Mouse (Mus musculus): ENCODE results near the gene Ltbp1. TPM values are rescaled to one million over a fixed set of nuclear protein-coding genes. Genes with fewer than 3 reads are reported as not detected.

Gene Ltbp1
- total and polyA plus RNA-seq, 3 experiments = 0.01 to 0.04 TPM; not detected in 1

GRCm38 (mm10) chr17:75391429-75392192 is 386.2 kb downstream of the Ltbp1 start:
- no peak overlapping the region for H3K9ac ChIP-seq (ENCODE audit: control insufficient read depth, low read depth, low read length, poor library complexity, severe bottlenecking)
- no peaks in the 10 kb centered on the region for H3K4me1 ChIP-seq (ENCODE audit: control insufficient read depth in 1 of 2, insufficient read depth in 2 of 2, low read length in 2 of 2)
- H3K79me2 ChIP-seq (ENCODE audit: control insufficient read depth, insufficient read depth, low read length, poor library complexity) = no peaks in the 10 kb centered on the region
- TF ChIP-seq ELF1 (IDR thresholded peaks at IDR 0.05; ENCODE audit: low read depth, low read length) = no peak
- H3K4me3 ChIP-seq (ENCODE audit: control insufficient read depth in 1 of 2, insufficient read depth in 1 of 2, low read depth in 2 of 2, low read length in 2 of 2) = no peak overlapping the region
- H3K36me3 ChIP-seq (ENCODE audit: control insufficient read depth in 1 of 2, insufficient read depth in 2 of 2, low read length in 2 of 2) = no peaks in the 10 kb centered on the region
- no peaks in the 10 kb centered on the region for H3K9me3 ChIP-seq (replicated peaks; ENCODE audit: insufficient read depth, low read length)
- H3K27me3 ChIP-seq (ENCODE audit: control insufficient read depth in 1 of 2, insufficient read depth in 2 of 2, low read length in 2 of 2) = no peaks in the 10 kb centered on the region; a peak in 1 of 4 replicates
- no peak overlapping the region for H3K27ac ChIP-seq (ENCODE audit: control insufficient read depth, low read depth, low read length)
- no peak for DNase-seq (ENCODE audit: low read depth, low spot score)

DNA sequence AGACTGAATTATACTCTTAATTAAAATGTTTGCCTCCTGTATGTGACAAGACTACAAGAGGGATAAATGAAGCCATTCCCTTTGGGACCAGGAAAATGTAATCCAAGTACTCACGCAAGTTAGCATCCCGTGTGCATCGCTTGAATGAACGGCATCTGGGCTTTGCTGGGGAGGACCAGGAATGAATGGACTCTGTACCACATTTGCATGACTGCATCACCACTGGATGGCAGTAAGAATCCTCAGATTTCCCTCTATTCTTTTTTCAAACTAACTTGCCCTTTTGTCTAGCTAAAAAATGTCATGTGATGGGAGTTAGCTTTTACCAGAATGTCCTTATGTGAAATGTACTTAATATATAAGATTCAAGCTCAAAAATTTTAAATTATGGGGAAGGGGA is 401.0 kb downstream of the Ltbp1 start:
- no peak for DNase-seq (ENCODE audit: low read depth, low spot score)
- no peak overlapping the region for H3K27ac ChIP-seq (ENCODE audit: control insufficient read depth, low read depth, low read length)
- H3K4me1 ChIP-seq (ENCODE audit: control insufficient read depth in 1 of 2, insufficient read depth in 2 of 2, low read length in 2 of 2) = no peaks in the 10 kb centered on the region
- TF ChIP-seq ZNF384 (IDR thresholded peaks at IDR 0.05; ENCODE audit: low read depth, low read length) (no peak), POLR2AphosphoS5 (IDR thresholded peaks at IDR 0.05; ENCODE audit: borderline replicate concordance, low read depth, low read length) (no peak)
- H3K9me3 ChIP-seq (replicated peaks; ENCODE audit: insufficient read depth, low read length) = no peaks in the 10 kb centered on the region
- H3K79me2 ChIP-seq (ENCODE audit: control insufficient read depth, insufficient read depth, low read length, poor library complexity) = no peaks in the 10 kb centered on the region
- H3K4me3 ChIP-seq (ENCODE audit: control insufficient read depth in 1 of 2, insufficient read depth in 1 of 2, low read depth in 2 of 2, low read length in 2 of 2) = no peak overlapping the region
- H3K27me3 ChIP-seq (ENCODE audit: control insufficient read depth in 1 of 2, insufficient read depth in 2 of 2, low read length in 2 of 2) = no peaks in the 10 kb centered on the region
- H3K36me3 ChIP-seq (ENCODE audit: control insufficient read depth in 1 of 2, insufficient read depth in 2 of 2, low read length in 2 of 2) = no peaks in the 10 kb centered on the region
- no peak overlapping the region for H3K9ac ChIP-seq (ENCODE audit: control insufficient read depth, low read depth, low read length, poor library complexity, severe bottlenecking)

GRCm38 (mm10) chr17:75416861-75417260 is 411.5 kb downstream of the Ltbp1 start:
- no peak overlapping the region for H3K4me3 ChIP-seq (ENCODE audit: control insufficient read depth in 1 of 2, insufficient read depth in 1 of 2, low read depth in 2 of 2, low read length in 2 of 2)
- DNase-seq (ENCODE audit: low read depth, low spot score) = no peak

More at GRCm38 (mm10) chr17:75416861-75417260, 411.5 kb downstream of the Ltbp1 start:
- Histone ChIP-seq H3K27ac (ENCODE audit: control insufficient read depth, low read depth, low read length) (no peak overlapping the region), H3K9ac (ENCODE audit: control insufficient read depth, low read depth, low read length, poor library complexity, severe bottlenecking) (no peak overlapping the region), H3K27me3 (ENCODE audit: control insufficient read depth in 1 of 2, insufficient read depth in 2 of 2, low read length in 2 of 2) (no peaks in the 10 kb centered on the region; a peak in 1 of 4 replicates), H3K36me3 (ENCODE audit: control insufficient read depth in 1 of 2, insufficient read depth in 2 of 2, low read length in 2 of 2) (no peaks in the 10 kb centered on the region), H3K9me3 (replicated peaks; ENCODE audit: insufficient read depth, low read length) (no peaks in the 10 kb centered on the region), H3K79me2 (ENCODE audit: control insufficient read depth, insufficient read depth, low read length, poor library complexity) (no peaks in the 10 kb centered on the region), H3K4me1 (ENCODE audit: control insufficient read depth in 1 of 2, insufficient read depth in 2 of 2, low read length in 2 of 2) (no peaks in the 10 kb centered on the region)
- no peak for TF ChIP-seq MYC (IDR thresholded peaks at IDR 0.05; ENCODE audit: low read depth, low read length)
- no peak for TF ChIP-seq ZMIZ1 (IDR thresholded peaks at IDR 0.05; ENCODE audit: low read depth, low read length)
- no peak for TF ChIP-seq CHD1 (IDR thresholded peaks at IDR 0.05; ENCODE audit: low read depth, low read length)
- no peak for TF ChIP-seq ZC3H11A (IDR thresholded peaks at IDR 0.05; ENCODE audit: low read depth, low read length)
- no peak for TF ChIP-seq ETS1 (IDR thresholded peaks at IDR 0.05; ENCODE audit: low read depth, low read length)
- no peak for TF ChIP-seq ELF1 (IDR thresholded peaks at IDR 0.05; ENCODE audit: low read depth, low read length)
- no peak for TF ChIP-seq GATA1 (IDR thresholded peaks at IDR 0.05; ENCODE audit: low read depth, low read length)
- no peak for TF ChIP-seq SIN3A (IDR thresholded peaks at IDR 0.05; ENCODE audit: low read length)
- TF ChIP-seq USF1 (IDR thresholded peaks at IDR 0.05; ENCODE audit: low read depth, low read length) = no peak
- TF ChIP-seq UBTF (IDR thresholded peaks at IDR 0.05; ENCODE audit: borderline replicate concordance, insufficient read depth, low read depth, low read length) = no peak
- no peak for TF ChIP-seq MAFK (IDR thresholded peaks at IDR 0.05; ENCODE audit: borderline replicate concordance, low read depth, low read length)
- TF ChIP-seq RCOR1 (IDR thresholded peaks at IDR 0.05; ENCODE audit: low read depth, low read length) = no peak
- TF ChIP-seq ZKSCAN1 (IDR thresholded peaks at IDR 0.05; ENCODE audit: low read depth, low read length) = no peak

Measured in MEL (cell line).